Mouse (Mus musculus) kidney, embryonic 16.5 days (tissue): Measurements from ENCODE around the gene Dusp16. TPM values are rescaled to one million over a fixed set of nuclear protein-coding genes. Genes with fewer than 3 reads are reported as not detected.

Experiments
- ATAC-seq: fragments of 200-750 bp; cut with Nextera tagmentation; 2 replicates; pipeline ENCODE4 v1.8.0; 2017; ENCODE audit warnings: moderate TSS enrichment; ENCODE audit not compliant: low FRiP score, low TSS enrichment
- H3K27ac ChIP-seq: fragments of 300-500 bp; sonication (generic); 2 replicates; pipeline ENCODE4 v1.5.1; 2014; ENCODE audit warnings: low read length
- H3K27me3 ChIP-seq: fragments of 300-500 bp; sonication (generic); 2 replicates; pipeline ENCODE4 v1.6.1; 2014; ENCODE audit warnings: low read length, control low read depth, mixed read lengths; ENCODE audit not compliant: insufficient read depth
- H3K36me3 ChIP-seq: fragments of 300-500 bp; sonication (generic); 2 replicates; pipeline ENCODE4 v1.6.1; 2014; ENCODE audit warnings: low read length, control low read depth, mixed read lengths; ENCODE audit not compliant: insufficient read depth
- H3K4me1 ChIP-seq: fragments of 300-500 bp; sonication (generic); 2 replicates; pipeline ENCODE4 v1.6.1; 2014; ENCODE audit warnings: low read length, control low read depth, mixed read lengths; ENCODE audit not compliant: insufficient read depth
- H3K4me2 ChIP-seq: fragments of 300-500 bp; sonication (generic); replicated peaks from 2 replicates; pipeline ENCODE4 v1.6.1; 2014; ENCODE audit warnings: low read depth, low read length
- H3K4me3 ChIP-seq: fragments of 300-500 bp; sonication (generic); 2 replicates; pipeline ENCODE4 v1.5.1; 2014; ENCODE audit warnings: mild to moderate bottlenecking, low read length
- H3K9ac ChIP-seq: fragments of 300-500 bp; sonication (generic); replicated peaks from 2 replicates; pipeline ENCODE4 v1.6.1; 2014; ENCODE audit warnings: low read length
- H3K9me3 ChIP-seq: fragments of 300-500 bp; sonication (generic); 2 replicates; pipeline ENCODE4 v1.6.1; 2016; ENCODE audit warnings: low read length, control low read depth
- WGBS: fragments of 180-500 bp; shearing (Covaris S2); extraction: QIAGEN DNeasy Blood & Tissue Kit; methylation state at CpG from one replicate; pipeline ENCODE4 v1.1.7; 2014; 5-methylcytosine and 5-hydroxymethylcytosine counted together
- polyA plus RNA-seq: library from polyadenylated mRNA; unstranded; fragments of >200 nt; fragmentation: Nextera tagmentation; extraction: Ambion mirVana; gene quantifications from 2 replicates; pipeline ENCODE4 v1.2.1, GENCODE M21; 2015

Gene Dusp16
- polyA plus RNA-seq, 1 experiment from 2014 or later: 12.4 TPM

- no peak overlapping the region; the same call in 1 of the 2 replicates for H3K9ac ChIP-seq
- 15% methylated on average over 21 of the region's 21 CpGs for WGBS
- peak; percentile 72 for ATAC-seq
These were observed 1.6 kb upstream of the Dusp16 start for GRCm38 (mm10) chr6:134793911-134794520.

DNA sequence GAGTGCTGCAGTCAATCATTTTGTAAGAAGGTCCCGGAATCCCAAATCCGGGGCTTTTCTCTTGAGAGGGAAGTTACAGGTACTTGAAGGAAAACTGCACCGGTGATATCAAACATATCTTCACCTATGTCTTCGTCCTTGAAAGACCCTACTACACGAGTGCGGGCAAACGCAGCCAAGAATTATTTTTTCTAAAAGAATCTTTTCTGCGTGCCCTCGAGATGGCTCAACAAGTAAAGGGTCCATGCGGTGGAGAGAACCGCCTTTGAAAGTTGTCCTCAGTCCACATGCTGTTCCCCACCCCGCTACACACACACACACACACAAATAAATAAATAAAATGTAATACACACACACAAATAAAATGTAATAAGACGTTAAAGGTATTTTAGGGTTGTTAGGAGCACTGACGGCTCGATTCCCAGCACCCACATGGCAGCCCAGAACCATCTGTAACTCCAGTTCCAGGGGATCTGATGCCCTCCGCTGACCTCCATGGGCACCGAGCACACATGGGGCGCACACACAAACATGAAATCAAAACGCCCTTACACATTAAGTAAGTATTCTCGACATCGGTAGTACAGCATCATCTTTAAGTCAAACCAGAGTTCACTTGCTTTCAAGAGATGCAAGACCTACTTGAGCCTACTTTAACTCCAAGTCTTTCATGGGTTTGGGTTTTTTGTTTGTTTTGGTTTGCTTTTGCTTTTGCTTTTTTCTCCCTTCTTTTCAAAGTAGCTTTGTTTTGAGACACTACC, 801 bp upstream of the Dusp16 start:
- WGBS: 43% methylated on average over 21 of the region's 21 CpGs
- peak overlapping the region; percentile 81 for H3K4me3 ChIP-seq
- peak; percentile 2; the same call in 1 of the 2 replicates for ATAC-seq

More at GRCm38 (mm10) chr6:134793911-134794520, 1.6 kb upstream of the Dusp16 start:
- Histone ChIP-seq H3K4me2 (peak overlapping the region; percentile 37), H3K4me3 (no peak overlapping the region), H3K27ac (peak overlapping the region; percentile 59; the same call in 1 of the 2 replicates), H3K9me3 (no peaks in the 10 kb centered on the region), H3K36me3 (no peaks in the 10 kb centered on the region), H3K4me1 (peaks cover 19% of the 10 kb centered on the region; the same call in 1 of the 2 replicates), H3K27me3 (no peaks in the 10 kb centered on the region)

GRCm38 (mm10) chr6:134791251-134792118, 940 bp downstream of the Dusp16 start:
- H3K9me3 ChIP-seq: no peaks in the 10 kb centered on the region

More for the DNA sequence above, 801 bp upstream of the Dusp16 start:
- H3K4me1 ChIP-seq: peaks cover 20% of the 10 kb centered on the region; the same call in 1 of the 2 replicates
- peak overlapping the region; percentile 81 for H3K9ac ChIP-seq
- H3K27me3 ChIP-seq: no peaks in the 10 kb centered on the region
- H3K4me2 ChIP-seq: peak overlapping the region; percentile 64
- peak overlapping the region; percentile 59 for H3K27ac ChIP-seq
- H3K36me3 ChIP-seq: no peaks in the 10 kb centered on the region
- H3K9me3 ChIP-seq: no peaks in the 10 kb centered on the region

DNA sequence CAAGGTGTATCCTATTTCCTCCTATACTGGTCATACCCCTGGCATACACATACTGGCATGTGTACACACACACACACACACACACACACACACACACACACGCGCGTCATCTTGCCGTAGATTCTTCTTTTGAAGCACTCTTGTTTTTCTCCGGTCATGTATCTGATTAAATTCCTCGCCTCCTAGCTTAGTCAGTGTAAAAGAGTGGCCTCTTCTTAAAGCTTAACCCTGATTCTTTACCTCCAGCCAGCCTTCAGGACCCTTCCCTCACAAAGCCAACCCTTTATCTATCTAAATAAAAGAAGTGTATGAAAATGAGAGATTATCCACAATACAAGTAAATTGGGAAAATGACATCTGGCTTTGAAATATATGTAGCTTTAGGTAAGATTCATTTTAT, 3.3 kb downstream of the Dusp16 start:
- Histone ChIP-seq H3K4me3 (no peak overlapping the region), H3K9me3 (no peaks in the 10 kb centered on the region), H3K36me3 (no peaks in the 10 kb centered on the region), H3K9ac (no peak overlapping the region), H3K4me1 (peaks cover 17% of the 10 kb centered on the region; the same call in 1 of the 2 replicates), H3K27ac (no peak overlapping the region), H3K4me2 (no peak overlapping the region), H3K27me3 (no peaks in the 10 kb centered on the region)
- no peak for ATAC-seq
- WGBS: 76% methylated on average over 6 of the region's 6 CpGs

More at GRCm38 (mm10) chr6:134791251-134792118, 940 bp downstream of the Dusp16 start:
- Histone ChIP-seq H3K4me2 (peak overlapping the region; percentile 64), H3K27me3 (no peaks in the 10 kb centered on the region), H3K27ac (peak overlapping the region; percentile 95), H3K36me3 (no peaks in the 10 kb centered on the region), H3K4me1 (peaks cover 20% of the 10 kb centered on the region; the same call in 1 of the 2 replicates), H3K9ac (peak overlapping the region; percentile 97), H3K4me3 (peak overlapping the region; percentile 81)
- WGBS: under 1% methylated on average over 33 of the region's 46 CpGs
- ATAC-seq: peak; percentile 13; the same call in 1 of the 2 replicates

- Histone ChIP-seq H3K9me3 (no peaks in the 10 kb centered on the region), H3K27ac (no peak overlapping the region), H3K9ac (no peak overlapping the region), H3K4me1 (0 out of 2 replicates have a peak, but pooled peaks cover 9% of the 10 kb centered on the region), H3K4me2 (no peak overlapping the region), H3K4me3 (no peak overlapping the region), H3K36me3 (no peaks in the 10 kb centered on the region), H3K27me3 (no peaks in the 10 kb centered on the region)
- 58% methylated on average over 3 of the region's 3 CpGs for WGBS
- no peak for ATAC-seq
These were observed 6.0 kb downstream of the Dusp16 start for GRCm38 (mm10) chr6:134786426-134786825.

- Histone ChIP-seq H3K36me3 (no peaks in the 10 kb centered on the region), H3K9ac (no peak overlapping the region), H3K4me2 (no peak overlapping the region), H3K4me3 (no peak overlapping the region), H3K27me3 (no peaks in the 10 kb centered on the region), H3K27ac (no peak overlapping the region), H3K9me3 (no peaks in the 10 kb centered on the region), H3K4me1 (no peaks in the 10 kb centered on the region)
- ATAC-seq: no peak
- 91% methylated on average over 7 of the region's 7 CpGs for WGBS
These were observed 9.5 kb downstream of the Dusp16 start for GRCm38 (mm10) chr6:134782900-134783299.

- no peaks in the 10 kb centered on the region for H3K4me1 ChIP-seq
- H3K36me3 ChIP-seq: no peaks in the 10 kb centered on the region
- 84% methylated on average over 7 of the region's 7 CpGs for WGBS
- no peaks in the 10 kb centered on the region for H3K9me3 ChIP-seq
- H3K9ac ChIP-seq: no peak overlapping the region
- no peak overlapping the region for H3K4me2 ChIP-seq
- no peaks in the 10 kb centered on the region for H3K27me3 ChIP-seq
- no peak overlapping the region for H3K4me3 ChIP-seq
- no peak overlapping the region for H3K27ac ChIP-seq
- no peak; the same call in 1 of the 2 replicates for ATAC-seq
These were observed 10.9 kb downstream of the Dusp16 start for GRCm38 (mm10) chr6:134781494-134781913.

DNA sequence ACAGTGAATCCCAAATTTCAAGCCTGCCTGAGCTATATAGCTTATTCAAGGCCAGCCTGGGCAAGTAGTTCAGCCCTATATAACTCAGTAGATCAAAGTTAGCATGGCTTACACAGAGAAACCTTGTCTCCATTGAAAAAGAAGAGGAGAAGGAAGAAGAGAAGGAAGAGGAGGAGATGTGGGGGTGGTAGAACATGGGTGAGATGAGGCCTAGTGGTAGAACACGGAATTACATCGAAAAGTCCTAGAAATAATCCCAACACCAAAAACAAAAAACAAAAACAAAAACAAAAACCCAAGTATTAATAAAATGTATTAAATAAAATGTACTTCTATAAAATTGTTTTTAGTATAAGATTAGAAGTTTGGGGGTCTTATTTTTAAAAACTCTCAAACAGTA, 12.4 kb downstream of the Dusp16 start:
- 73% methylated on average over 2 of the region's 2 CpGs for WGBS
- H3K27ac ChIP-seq: no peak overlapping the region

GRCm38 (mm10) chr6:134773961-134774360, 18.5 kb downstream of the Dusp16 start:
- H3K4me2 ChIP-seq: no peak overlapping the region
- no peak overlapping the region for H3K9ac ChIP-seq
- peak; percentile 49; the same call in 1 of the 2 replicates for ATAC-seq
- H3K36me3 ChIP-seq: no peaks in the 10 kb centered on the region
- H3K27ac ChIP-seq: no peak overlapping the region
- no peak overlapping the region for H3K4me3 ChIP-seq
- peaks cover 9% of the 10 kb centered on the region; the same call in 1 of the 2 replicates for H3K4me1 ChIP-seq
- 43% methylated on average over 3 of the region's 3 CpGs for WGBS
- H3K9me3 ChIP-seq: no peaks in the 10 kb centered on the region
- H3K27me3 ChIP-seq: no peaks in the 10 kb centered on the region

More for the DNA sequence above, 12.4 kb downstream of the Dusp16 start:
- ATAC-seq: no peak
- no peaks in the 10 kb centered on the region for H3K36me3 ChIP-seq
- H3K27me3 ChIP-seq: no peaks in the 10 kb centered on the region
- no peak overlapping the region for H3K9ac ChIP-seq
- H3K4me2 ChIP-seq: no peak overlapping the region
- H3K9me3 ChIP-seq: no peaks in the 10 kb centered on the region
- no peak overlapping the region for H3K4me3 ChIP-seq
- H3K4me1 ChIP-seq: no peaks in the 10 kb centered on the region
